Mouse (Mus musculus) fat pad, adult 2 months (tissue): ENCODE measurements around the gene Arhgap45.
"Not testable (repeated sequence)": the region's sequence is repeated elsewhere in the genome, so short reads cannot be mapped to it uniquely, and the experiment has no call there.

Experiments
- DNase-seq: peaks from one replicate; pipeline ENCODE4 v3.0.0-alpha.2; 2011; ENCODE audit warnings: low read depth, low spot score; ENCODE audit errors: extremely low read depth

Gene Arhgap45

DNA sequence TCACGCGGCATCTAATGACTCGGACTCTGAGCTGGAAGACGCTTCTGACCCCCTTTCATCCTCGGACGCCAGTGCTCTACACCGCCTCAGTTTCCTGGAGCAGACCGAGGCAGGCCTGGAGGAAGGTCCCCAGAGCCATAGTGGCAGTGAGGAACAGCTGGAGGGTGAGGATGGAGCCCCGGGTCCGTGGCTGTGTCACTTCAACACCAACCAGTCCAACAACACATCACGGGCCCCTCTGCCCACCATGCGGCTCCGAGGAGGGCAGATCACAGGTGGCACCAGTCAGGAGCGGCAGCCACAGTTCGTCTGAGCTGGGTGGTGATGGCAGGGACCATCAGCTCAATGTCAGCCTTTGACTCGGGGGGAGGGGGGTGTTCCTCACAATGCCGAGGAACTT is 14.3 kb downstream of the Arhgap45 start:
- no peak for DNase-seq

DNA sequence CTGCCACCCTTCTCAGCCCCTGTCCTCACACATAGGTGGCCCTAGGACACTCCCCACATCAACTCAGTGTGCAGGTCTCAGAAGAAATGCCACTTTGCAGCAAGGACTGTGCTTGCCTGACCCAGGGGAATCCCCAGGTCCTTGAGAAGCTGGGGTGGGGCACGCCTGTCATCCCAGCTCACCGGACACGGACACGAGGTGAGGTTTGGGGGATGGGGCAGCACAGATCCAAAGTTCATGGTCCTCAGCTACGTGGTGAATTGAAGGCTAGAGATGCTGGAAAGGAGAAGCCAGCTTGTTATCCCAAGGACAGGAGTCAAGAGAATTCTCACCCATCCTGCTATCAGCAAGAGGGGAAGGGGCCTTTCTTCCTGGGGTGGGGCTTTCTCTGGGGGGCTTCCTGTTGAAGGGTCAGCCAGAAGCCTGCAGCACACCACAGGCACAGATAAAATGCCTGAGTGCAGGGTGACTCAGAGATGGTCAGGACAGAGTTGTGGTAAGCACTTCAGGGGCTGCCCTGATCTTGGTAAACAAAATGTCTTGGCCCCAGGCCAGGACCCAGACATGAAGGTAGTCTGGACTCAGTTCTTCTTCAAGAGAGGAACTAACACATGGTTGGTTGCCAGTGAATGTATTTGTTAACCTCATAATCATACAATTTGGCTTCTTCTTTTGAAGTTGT is 16.5 kb downstream of the Arhgap45 start:
- no peak for DNase-seq

DNA sequence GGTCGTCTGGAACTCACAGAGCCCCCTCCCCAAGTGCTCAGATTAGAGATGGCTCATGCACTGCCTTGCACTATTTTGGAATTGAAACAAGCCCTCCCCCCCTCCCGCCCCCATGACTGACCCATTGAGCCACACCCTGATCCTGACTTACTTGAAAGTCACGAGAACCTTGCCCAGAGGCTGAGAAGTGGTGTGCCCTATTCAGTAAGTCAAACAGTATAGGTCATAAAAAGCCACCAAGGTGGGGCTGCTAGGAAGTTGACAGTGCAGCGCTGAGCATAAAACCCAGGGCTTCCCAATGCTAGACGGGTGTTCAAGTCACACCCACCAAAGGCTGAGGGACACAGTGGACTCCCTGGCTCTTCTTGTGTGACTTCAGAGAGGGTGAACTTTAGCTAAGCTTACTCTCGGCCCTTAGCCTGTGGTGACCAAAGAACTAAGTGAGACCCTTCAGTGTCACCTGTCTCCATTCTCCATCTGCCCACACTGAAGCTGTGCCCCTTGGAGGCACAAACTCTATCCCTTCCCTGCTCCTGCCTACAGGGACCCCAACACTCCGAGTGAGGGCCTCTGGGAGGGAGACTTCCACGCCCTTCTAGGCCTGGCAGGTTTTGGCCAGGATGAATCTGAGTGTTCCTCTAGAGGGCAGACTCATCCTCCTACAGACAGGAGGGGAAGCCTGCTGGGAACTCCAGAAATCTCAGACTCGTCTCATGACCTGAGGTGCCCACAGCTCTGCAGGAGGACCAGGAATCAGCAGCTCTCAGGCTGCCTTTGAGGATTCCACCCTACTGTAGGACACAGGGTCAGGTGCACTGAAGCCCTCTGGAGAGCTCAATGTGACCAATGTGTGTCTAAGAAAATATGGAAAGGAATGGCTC is 17.3 kb downstream of the Arhgap45 start:
- no peak for DNase-seq

DNA sequence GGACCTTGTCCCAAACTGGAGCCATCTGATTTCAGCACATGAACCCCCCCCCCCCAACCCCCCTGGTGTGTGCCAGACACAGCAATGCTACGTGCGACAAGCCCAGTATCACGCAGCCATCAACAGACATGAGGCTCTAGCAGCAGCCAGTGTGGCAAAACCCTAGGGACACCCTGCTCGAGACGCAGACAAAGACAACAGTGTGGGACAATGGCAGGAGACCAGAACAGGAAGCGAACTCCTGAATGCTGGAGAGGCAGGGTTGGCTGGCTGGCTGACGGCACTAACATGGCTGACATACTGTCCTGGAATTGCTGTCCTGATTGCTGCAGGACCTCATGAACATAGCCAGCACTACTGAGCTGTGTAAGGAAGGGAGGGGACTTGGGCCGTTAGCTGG is 18.7 kb downstream of the Arhgap45 start:
- DNase-seq = no peak

DNA sequence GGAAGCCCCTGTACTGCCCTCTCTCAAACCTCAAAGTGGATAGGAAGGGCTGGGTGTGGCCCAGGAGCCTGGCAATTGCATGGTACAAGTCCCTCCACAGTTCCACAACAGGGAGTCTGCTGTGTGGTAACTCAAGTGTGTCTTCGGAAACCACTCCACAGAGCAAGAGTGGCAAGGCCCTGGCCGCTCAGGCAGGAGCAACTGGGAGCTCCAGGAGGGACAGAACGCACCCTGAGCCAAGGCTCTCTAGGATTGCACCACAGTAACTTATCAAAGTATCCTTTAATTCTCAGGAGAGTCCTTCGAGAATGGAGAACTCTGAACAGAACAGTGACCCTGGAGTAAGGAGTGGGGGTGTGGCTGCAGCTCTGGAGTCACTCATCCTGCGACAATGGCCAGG is 19.2 kb downstream of the Arhgap45 start:
- no peak for DNase-seq

DNA sequence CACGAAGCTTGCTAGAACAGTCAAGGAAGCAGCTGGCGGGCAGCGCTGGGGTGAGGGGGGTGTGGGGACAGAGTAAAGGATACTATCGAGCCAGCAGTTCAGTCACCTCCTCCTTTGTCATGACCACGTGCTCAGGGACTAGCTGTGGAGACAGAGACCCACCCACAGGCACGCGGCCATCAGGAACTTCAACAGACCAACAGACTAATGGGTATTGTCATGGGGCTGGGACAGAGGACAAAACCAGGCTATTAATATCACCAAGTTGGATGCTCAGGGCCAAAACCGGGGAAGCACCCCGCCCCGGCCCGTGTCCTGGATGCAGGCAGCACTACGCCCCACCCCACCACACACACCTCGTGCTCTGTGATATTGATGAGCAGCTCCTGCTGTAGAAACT is 20.4 kb downstream of the Arhgap45 start:
- DNase-seq = no peak

DNA sequence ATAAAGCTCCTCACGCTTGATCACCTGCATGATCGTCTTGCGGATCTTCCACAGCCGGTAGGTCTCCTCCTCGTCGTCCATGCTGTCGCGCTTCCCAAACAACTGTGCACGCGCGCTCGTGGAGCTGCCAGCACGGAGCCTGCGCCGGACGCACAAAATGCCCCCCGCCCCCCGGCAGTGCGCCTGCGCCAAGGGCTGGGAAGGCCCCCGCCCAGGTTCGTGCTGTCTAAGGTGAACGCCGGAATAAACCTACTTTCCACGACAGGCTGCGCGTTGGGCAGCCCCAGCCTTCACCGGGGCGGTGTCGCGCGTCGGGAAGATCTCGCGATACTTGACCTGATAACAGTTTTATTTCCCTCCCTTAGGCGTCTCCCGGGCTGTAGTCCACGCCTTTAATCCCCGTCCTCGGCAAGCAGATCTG is 23.1 kb downstream of the Arhgap45 start, which contains the start of gene Polr2e:
Polr2e (minus strand) TSS at position 237 of the 421 bp plus-strand sequence.
- DNase-seq = no peak

DNA sequence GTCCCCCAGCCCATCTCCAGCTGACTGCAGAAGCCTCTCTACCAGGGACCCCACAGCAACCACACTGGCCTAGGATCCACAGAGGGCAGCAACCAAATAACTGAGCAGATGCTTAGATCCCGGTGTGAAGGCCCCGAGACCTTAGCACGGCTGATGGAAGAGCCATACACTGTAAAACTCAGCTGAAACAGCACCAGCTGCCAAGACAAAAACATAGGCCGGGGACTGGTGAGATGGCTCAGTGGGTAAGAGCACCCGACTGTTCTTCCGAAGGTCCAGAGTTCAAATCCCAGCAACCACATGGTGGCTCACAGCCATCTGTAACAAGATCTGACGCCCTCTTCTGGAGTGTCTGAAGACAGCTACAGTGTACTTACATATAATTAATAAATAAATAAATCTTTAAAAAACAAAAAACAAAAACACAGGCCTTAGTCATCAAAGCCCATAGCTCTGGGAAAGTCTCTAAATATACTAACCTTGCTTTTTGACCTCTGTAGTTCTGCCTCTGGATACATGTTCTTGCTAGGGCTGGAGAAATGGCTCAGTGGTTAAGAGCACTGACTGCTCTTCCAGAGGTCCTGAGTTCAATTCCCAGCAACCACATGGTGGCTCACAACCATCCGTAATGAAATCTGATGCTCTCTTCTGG is 25.1 kb downstream of the Arhgap45 start:
- DNase-seq = not testable (repeated sequence)

DNA sequence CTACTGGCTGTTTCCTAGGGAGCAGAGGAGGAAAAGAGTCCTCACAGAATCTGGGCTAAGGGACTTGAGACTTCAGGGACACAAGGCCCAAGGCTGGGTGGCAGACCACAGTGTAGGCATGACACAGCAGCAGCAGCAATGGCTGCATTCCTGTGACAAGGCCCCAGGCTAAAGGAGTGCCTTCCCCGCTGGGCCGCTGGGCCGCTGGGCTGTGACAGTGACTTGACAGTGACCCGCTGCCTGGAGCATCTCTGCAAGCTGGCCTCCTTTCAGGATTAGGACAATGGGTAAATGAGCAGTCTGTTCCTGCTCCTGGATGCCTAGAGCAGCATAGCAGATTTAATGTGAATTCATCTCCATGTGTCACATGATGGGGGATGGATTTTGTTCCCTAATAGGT is 27.6 kb downstream of the Arhgap45 start:
- DNase-seq = no peak

DNA sequence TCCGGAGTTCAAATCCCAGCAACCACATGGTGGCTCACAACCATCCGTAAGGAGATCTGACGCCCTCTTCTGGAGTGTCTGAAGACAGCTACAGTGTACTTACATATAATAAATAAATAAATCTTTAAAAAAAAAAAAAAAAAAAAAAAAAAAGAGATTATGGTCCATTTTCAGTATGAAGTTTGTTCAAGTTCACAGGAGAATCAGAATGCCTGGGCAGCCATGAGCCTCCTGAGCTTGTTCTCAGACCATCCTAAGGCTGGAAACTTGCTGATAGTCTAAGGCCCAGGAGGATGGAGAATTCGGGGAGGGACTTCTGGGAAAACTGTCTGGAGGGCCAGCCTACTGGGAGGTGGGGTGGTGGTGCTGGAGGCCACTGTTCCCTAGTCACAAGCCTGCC is 28.9 kb downstream of the Arhgap45 start:
- DNase-seq = not testable (repeated sequence)

DNA sequence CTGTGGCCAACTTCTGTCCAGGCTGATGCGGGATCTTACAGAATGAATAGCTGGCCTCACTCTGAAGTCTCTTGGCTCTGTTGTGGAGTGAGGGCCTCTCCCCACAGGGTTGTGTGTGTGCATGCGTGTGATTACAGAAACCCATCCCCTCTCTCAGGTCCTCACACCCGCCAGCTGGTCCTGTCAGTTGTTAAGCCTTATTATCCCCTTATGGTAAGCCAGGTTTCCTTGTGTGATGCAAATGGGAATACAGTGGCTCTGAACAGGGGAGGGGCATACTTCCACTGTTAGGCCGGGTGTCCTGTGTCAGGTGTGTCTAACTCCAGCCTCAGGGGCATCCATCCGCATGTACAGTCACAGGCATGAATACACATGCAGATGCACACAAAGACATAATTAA is 29.3 kb downstream of the Arhgap45 start:
- no peak for DNase-seq

DNA sequence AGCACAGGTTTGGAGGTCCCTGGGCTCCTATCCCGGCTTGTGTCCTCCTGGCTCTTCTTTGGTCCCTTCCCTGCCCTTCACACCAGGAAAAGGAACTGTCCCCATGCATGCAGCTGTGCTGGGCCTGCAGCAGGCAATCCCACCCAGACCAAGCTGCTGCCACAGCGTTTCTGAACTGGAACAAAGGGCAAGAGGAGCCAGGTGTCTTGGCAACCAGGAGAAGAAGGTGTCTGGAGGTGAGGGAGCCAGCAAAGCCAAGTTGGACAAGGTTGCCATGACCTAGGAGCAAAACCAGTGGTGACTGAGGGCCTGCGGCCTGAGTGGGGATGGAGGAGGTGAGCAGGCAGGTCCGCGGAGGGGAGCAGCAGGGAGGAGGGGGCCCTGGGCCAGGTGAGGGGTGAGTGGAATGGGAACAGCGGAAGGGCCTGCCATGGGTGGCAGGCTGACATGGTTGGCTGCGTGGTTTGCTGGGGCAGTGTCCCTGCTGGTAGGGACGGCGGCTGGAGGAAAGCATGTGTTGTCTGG is 30.6 kb downstream of the Arhgap45 start, which contains the start of gene Gpx4:
Gpx4 (plus strand) TSS at position 126 of the 525 bp plus-strand sequence.
- no peak for DNase-seq

DNA sequence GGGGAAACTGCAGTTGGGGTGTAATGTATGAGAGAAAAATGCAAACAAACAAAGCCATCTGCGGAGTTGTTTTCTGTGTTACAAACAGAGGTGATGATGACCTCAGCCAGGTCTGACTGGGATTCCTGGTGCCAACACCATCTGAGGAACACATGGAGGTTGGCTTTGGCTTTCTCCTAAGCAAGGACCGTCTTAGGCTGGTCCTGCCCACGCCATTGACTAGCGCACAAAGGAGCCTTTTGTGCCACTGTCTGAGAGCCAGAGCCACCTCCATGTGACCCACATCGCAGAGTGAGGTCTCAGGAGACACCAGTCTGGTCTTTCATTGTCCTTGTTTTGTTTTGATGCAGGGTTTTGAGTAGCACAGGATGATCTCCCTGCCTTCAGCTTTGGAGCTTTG is 31.9 kb downstream of the Arhgap45 start:
- DNase-seq = peak; percentile 86

DNA sequence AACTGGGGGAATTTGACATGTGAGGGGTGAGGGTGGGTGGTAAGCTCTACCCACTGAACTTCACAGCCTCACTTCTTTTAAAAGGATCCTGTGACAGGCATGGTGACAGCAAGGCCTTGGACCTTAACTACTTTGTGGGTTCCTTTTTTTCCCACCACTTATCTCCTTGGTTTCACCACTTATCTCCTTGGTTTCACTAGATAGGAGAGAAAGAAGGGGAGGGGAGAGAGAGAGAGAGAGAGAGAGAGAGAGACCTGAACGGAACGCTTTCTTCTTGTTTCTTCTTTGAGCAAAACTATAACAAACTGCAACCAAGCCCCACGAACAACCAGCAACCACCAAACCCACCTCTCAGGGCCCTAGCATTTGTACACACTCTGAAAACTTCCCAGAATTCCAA is 32.4 kb downstream of the Arhgap45 start:
- no peak for DNase-seq

DNA sequence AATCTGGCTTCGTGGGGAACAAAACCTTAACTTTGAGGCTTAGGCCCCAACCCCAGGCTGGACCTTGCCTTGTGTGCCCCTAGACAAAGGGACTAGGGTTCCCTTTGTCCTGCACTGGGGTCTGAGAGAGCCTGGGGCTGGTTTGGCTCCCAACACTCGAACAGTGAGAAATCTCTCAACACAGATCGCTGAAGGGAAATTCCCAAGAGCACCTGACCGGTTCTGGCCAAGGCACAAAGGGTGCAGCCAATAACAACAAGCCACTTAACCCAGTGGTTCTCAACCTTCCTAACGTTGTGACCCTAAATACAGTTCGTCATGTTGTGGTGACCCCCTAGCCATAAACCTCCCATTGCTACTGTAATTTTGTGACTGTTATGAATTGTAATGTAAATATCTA is 33.8 kb downstream of the Arhgap45 start:
- peak; percentile 68 for DNase-seq

DNA sequence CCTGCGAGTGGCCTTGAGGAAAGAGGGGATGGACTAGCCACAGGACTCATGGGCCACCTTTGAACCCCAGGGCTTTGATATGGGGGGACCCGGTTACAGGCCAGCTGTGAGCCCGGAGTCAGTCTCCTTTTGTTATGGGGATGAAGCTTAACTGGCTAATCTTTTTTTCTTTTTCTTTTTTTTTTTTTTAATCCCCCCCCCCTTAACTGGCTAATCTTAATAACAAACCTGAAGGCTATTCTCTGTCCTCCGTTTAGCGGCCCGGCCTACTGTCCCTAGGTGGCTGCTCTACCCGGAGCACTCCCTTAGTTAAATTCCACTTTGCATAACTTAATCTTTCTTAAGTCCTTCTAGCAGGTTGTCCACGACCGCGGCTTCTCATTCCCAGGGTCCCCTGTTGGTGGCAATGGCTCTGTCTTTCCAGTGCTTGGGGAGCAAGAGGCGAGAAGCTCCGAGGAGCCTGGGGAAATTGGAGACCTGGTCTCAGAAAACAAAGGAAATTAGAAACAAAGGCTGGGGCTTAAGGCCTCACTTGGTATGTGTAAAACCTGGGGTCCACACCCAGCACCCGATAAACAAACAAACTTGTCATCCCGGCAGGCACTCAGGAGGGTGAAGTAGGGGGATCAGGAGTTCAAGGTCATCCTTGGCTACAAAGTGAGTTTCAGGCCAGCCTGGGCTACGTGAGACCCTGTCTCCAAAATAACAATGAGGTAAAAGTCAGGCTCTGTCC is 34.6 kb downstream of the Arhgap45 start:
- no peak for DNase-seq

DNA sequence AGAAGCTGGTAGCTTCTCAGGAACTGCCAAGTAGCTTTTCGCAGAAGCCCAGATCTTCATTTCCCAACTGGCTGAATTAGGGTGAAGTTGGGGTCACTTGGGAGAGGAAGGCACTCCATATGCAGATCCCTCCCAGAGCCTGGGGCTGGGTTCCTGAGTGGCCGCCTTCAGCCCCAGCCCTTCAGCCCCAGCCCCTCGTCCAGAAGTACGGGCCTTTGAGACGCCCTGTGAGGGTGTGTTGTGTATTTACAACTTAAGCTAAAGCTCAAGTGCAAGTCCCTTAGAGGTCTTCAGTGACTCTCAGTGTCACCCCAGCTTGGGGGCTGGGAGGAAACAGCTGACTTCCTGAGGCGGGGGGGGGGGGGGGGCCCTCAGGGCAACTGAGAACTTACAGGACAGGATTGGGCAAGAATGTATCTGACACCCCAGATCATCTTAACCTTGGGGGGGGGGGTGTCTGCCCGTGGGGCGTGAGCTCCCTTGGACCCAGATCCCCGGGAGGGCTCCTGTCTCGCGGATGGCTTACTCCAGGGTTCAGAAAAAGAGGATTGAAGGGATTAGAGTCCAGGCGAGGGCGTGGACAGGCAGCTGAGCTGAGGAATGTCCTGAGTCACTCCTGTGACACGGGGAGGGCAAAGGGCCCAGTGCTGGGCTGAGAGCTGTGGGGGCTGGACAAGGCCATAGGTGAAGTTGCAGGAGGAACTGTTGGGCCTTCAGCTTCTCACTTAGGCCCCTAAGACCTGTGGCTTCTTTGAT is 35.3 kb downstream of the Arhgap45 start:
- DNase-seq = no peak

DNA sequence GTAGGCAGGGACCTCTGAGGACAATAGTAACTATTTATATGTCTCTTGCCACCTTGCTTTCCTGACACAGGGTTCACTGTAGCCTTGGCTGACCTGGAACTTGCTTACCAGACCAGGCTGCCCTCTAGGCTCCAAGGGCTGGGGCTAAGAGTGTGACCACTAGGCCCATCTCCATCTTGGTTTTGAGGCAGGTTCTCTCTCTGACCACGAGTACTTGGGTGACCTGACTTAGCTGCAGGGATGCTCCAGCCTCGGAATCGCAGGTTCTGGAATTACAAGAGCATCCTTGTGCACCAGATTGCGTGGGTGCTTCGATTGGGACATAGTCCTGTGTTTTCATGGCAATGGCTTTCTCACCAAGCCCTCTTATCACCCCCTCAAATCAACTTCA is 35.9 kb downstream of the Arhgap45 start:
- no peak for DNase-seq

DNA sequence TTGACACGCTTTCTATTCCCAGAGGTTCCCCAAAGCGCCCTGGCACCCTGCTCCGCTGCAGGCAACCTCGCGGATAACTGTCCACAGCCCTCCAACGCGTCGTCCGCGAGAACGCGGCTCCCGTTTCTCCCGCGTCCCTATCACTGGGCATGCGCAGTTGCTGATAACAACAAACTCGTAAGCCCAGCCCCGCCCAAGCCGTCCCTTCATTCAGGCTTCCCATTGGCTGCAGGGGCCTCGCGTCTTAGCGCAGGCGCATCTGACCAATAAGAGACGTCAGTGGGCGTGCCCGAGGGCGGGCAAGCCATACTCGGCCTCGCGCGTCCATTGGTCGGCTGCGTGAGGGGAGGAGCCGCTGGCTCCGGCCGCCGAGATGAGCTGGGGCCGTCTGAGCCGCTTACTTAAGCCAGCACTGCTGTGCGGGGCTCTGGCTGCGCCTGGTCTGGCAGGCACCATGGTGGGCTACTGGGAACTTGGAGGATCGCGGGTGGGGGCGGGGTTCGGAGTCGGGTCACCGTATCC is 36.9 kb downstream of the Arhgap45 start:
- DNase-seq = peak; percentile 80
